Mouse (Mus musculus) kidney, adult 9 months (tissue): ENCODE data around the gene Olfr855.

Experiments
- DNase-seq: peaks from one replicate; pipeline ENCODE4 v3.0.0; 2022

Olfr855 gene

DNA sequence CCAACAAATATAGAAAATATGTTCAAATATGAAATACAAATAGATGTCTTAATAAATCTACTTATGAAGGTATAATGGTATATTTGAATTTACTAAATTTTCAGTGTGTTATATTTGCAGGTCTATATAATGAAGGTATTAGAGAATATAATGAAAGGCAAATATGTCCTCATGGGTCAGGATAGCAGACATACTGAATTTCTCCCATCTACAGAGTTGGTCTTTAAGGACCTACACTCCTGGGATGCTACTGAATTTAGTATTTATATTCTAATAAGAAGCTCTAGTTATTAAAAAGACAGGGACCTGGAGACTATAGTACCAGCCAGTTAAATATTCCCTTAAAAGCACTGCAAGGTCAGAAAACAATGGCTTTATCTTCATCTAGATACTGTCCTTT lies at the start of gene Olfr855:
Gene Olfr855 (plus strand): TSS at position 301 of the 400 bp plus-strand sequence.
- no peak for DNase-seq

DNA sequence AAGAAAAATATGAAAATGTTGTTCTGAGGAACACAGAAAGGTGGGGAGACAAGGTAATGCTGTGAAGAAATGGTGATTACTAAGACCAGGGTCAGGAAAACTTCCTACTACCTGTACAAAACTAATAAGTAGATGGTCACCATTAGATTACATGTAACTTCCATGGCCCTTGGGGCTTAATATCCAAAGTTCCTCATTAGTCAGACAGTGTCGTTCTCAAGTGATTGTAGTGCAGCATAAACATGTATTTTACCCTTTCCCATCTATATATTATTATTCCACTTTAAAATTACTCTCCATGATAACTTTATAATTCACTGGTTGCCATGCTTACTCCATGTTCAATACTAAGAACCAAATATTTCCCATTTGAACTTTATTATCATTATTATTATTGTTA lies 41.4 kb upstream of the Olfr855 start, which contains the start of gene Olfr853:
Gene Olfr853 (minus strand): TSS at position 101 of the 400 bp plus-strand sequence.
- DNase-seq: no peak

DNA sequence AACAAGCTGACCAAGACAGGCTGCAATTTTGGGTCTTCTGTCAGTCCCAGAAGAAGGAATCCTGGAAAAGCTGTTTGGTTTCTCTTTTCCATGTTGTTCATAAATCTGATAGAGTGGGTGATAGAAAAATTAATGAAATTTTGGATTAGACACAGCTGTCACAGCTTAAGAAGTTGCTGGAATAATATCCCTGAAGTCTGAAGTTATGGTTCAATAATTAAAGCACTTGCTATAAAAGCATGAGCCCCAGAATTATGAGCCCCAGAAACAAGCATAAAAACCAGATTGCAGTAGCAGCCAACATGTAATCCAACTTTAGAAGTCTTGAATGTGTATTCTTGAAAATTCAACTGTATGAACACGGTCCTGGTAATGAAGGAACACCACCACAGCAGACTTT lies 15.1 kb upstream of the Olfr855 start, which contains the start of gene Olfr854:
Gene Olfr854 (minus strand): TSS at position 101 of the 400 bp plus-strand sequence.
- no peak for DNase-seq

DNA sequence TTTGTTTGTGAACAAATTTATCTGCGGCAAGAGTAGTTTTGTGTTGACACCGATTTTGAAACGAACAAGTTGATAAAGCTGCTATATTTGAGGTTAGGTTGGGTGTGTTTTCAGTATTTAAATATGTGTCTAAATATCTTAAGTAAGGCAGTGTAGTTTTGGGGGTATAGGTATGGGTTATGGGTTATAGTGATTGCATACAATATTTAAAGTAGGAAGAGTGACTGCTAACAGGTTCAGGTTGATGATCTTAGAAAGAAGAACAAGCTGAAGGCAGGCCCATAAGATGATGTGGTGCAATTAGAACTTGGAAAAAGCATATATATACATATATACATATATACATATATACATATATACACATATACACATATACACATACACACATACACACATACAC lies 38.9 kb downstream of the Olfr855 start:
- no peak for DNase-seq

DNA sequence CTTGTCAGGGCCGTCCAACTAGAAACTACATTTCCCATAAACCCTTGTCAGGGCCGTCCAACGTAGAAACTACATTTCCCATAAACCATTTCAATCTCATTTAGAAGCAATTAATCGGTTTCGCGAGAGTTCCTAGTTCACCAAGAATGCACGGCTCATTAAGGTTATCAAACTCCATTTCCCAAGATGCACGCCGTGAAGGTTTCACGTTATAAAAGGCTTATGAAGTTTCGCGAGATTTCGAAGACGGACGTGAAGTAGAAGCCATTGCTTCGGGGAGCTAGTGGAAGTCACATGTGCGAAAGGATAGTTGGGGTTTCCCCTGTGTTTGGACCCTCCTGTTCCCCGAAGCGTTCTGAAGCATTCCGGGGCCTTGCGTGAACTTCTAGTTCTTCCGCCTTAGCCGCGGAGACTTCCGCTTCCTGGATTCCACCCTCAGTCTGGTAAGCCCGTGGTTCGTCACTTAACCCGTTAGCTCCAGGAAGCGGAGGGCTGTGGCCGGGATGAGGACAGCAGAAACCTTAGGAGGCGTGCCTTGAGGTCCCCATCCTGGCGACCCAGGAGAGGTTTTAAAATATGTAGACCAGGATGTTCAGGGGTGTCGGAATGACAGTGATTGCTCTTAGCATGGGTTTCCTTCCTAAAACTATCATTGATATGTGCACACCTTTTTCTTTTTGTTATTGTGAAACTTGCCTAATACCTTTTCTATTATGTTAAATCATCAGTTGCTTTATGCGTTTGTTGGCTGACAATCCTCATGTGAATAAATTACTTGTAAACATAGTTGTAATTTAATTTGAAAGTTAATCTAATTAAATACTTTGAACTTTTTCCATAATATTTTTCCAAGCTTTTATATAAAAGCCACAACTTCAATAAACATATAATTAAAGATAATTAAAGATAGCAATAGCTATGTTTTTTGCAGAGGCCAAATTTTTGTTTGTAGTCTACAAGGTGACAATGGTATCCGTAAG lies 39.7 kb downstream of the Olfr855 start, which contains the start of gene Zfp317:
Gene Zfp317 (plus strand): TSS at position 260 of the 980 bp plus-strand sequence.
- peak; percentile 99 for DNase-seq

DNA sequence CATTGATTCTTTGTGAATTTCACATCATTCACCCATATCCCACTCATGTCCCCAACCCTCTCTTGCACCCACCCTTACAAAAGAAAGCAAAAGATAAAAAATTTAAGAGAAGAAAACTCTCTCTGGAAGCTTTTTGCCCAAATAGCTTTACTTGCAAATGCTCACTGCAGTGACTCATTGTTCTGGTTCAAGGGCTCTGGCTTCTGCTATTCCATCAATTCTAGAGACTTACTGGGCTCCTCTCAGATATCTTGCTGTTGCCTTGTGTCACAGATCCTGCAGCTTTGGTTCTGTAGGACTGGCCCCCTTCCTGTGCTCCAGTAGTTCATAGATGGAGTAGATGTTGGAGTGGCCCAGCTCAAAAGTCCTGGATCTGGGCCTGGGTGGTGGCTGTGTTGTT lies 47.2 kb downstream of the Olfr855 start:
- DNase-seq: no peak
